Mouse (Mus musculus): ENCODE measurements around the gene Mreg. TPM values are rescaled to one million over a fixed set of nuclear protein-coding genes. Genes with fewer than 3 reads are reported as not detected.

Mreg gene
- total and polyA plus RNA-seq, 3 experiments, result not detected

- Histone ChIP-seq H3K79me2 (ENCODE audit: control insufficient read depth, insufficient read depth, low read length, poor library complexity) (no peaks in the 10 kb centered on the region), H3K9me3 (replicated peaks; ENCODE audit: insufficient read depth, low read length) (no peaks in the 10 kb centered on the region), H3K4me3 (ENCODE audit: control insufficient read depth in 1 of 2, insufficient read depth in 1 of 2, low read depth in 2 of 2, low read length in 2 of 2) (no peak overlapping the region), H3K4me1 (ENCODE audit: control insufficient read depth in 1 of 2, insufficient read depth in 2 of 2, low read length in 2 of 2) (no peaks in the 10 kb centered on the region), H3K27ac (ENCODE audit: control insufficient read depth, low read depth, low read length) (no peak overlapping the region), H3K36me3 (ENCODE audit: control insufficient read depth in 1 of 2, insufficient read depth in 2 of 2, low read length in 2 of 2) (no peaks in the 10 kb centered on the region), H3K9ac (ENCODE audit: control insufficient read depth, low read depth, low read length, poor library complexity, severe bottlenecking) (no peak overlapping the region), H3K27me3 (ENCODE audit: control insufficient read depth in 1 of 2, insufficient read depth in 2 of 2, low read length in 2 of 2) (peaks cover 0 to 2% of the 10 kb centered on the region in 2 experiments; a peak in 2 of 4 replicates)
- DNase-seq (ENCODE audit: low read depth, low spot score), result no peak
- TF ChIP-seq TCF12 (IDR thresholded peaks at IDR 0.05; ENCODE audit: low read depth, low read length) (no peak), ELF1 (IDR thresholded peaks at IDR 0.05; ENCODE audit: low read depth, low read length) (no peak), ZKSCAN1 (IDR thresholded peaks at IDR 0.05; ENCODE audit: low read depth, low read length) (no peak), KAT2A (conservative IDR thresholded peaks at IDR 0.05; ENCODE audit: low read depth, low read length) (no peak), GATA1 (IDR thresholded peaks at IDR 0.05; ENCODE audit: low read depth, low read length) (no peak), USF2 (IDR thresholded peaks at IDR 0.05; ENCODE audit: borderline replicate concordance in 1 of 2, insufficient read depth in 1 of 2, low read depth in 1 of 2, low read length in 2 of 2) (no peak)
These were observed 8.9 kb downstream of the Mreg start for GRCm38 (mm10) chr1:72203204-72203603.

GRCm38 (mm10) chr1:72202705-72203104, 9.4 kb downstream of the Mreg start:
- Histone ChIP-seq H3K27me3 (ENCODE audit: control insufficient read depth in 1 of 2, insufficient read depth in 2 of 2, low read length in 2 of 2) (peaks cover 0 to 2% of the 10 kb centered on the region in 2 experiments; a peak in 2 of 4 replicates), H3K9ac (ENCODE audit: control insufficient read depth, low read depth, low read length, poor library complexity, severe bottlenecking) (no peak overlapping the region), H3K4me1 (ENCODE audit: control insufficient read depth in 1 of 2, insufficient read depth in 2 of 2, low read length in 2 of 2) (no peaks in the 10 kb centered on the region), H3K79me2 (ENCODE audit: control insufficient read depth, insufficient read depth, low read length, poor library complexity) (no peaks in the 10 kb centered on the region), H3K4me3 (ENCODE audit: control insufficient read depth in 1 of 2, insufficient read depth in 1 of 2, low read depth in 2 of 2, low read length in 2 of 2) (no peak overlapping the region), H3K36me3 (ENCODE audit: control insufficient read depth in 1 of 2, insufficient read depth in 2 of 2, low read length in 2 of 2) (no peaks in the 10 kb centered on the region), H3K9me3 (replicated peaks; ENCODE audit: insufficient read depth, low read length) (no peaks in the 10 kb centered on the region), H3K27ac (ENCODE audit: control insufficient read depth, low read depth, low read length) (no peak overlapping the region)
- DNase-seq (ENCODE audit: low read depth, low spot score), result no peak
- no peak for TF ChIP-seq JUND (IDR thresholded peaks at IDR 0.05; ENCODE audit: low read depth, low read length)
- no peak for TF ChIP-seq BHLHE40 (IDR thresholded peaks at IDR 0.05; ENCODE audit: borderline replicate concordance, low read depth, low read length)
- no peak for TF ChIP-seq RAD21 (IDR thresholded peaks at IDR 0.05; ENCODE audit: low read depth, low read length)
- TF ChIP-seq GABPA (IDR thresholded peaks at IDR 0.05; ENCODE audit: low read depth, low read length), result no peak

- TF ChIP-seq ZMIZ1 (IDR thresholded peaks at IDR 0.05; ENCODE audit: low read depth, low read length) (no peak), BHLHE40 (IDR thresholded peaks at IDR 0.05; ENCODE audit: borderline replicate concordance, low read depth, low read length) (no peak), JUND (IDR thresholded peaks at IDR 0.05; ENCODE audit: low read depth, low read length) (no peak), USF1 (IDR thresholded peaks at IDR 0.05; ENCODE audit: low read depth, low read length) (peak; percentile 57; the same call in 1 of the 2 replicates), ZC3H11A (IDR thresholded peaks at IDR 0.05; ENCODE audit: low read depth, low read length) (no peak)
- Histone ChIP-seq H3K27ac (ENCODE audit: control insufficient read depth, low read depth, low read length) (no peak overlapping the region), H3K27me3 (ENCODE audit: control insufficient read depth in 1 of 2, insufficient read depth in 2 of 2, low read length in 2 of 2) (peaks cover 0 to 2% of the 10 kb centered on the region in 2 experiments; a peak in 2 of 4 replicates), H3K79me2 (ENCODE audit: control insufficient read depth, insufficient read depth, low read length, poor library complexity) (no peaks in the 10 kb centered on the region), H3K36me3 (ENCODE audit: control insufficient read depth in 1 of 2, insufficient read depth in 2 of 2, low read length in 2 of 2) (no peaks in the 10 kb centered on the region), H3K9me3 (replicated peaks; ENCODE audit: insufficient read depth, low read length) (no peaks in the 10 kb centered on the region), H3K4me1 (ENCODE audit: control insufficient read depth in 1 of 2, insufficient read depth in 2 of 2, low read length in 2 of 2) (no peaks in the 10 kb centered on the region), H3K4me3 (ENCODE audit: control insufficient read depth in 1 of 2, insufficient read depth in 1 of 2, low read depth in 2 of 2, low read length in 2 of 2) (no peak overlapping the region), H3K9ac (ENCODE audit: control insufficient read depth, low read depth, low read length, poor library complexity, severe bottlenecking) (no peak overlapping the region)
- DNase-seq (ENCODE audit: low read depth, low spot score), result no peak
These were observed 10.0 kb downstream of the Mreg start for GRCm38 (mm10) chr1:72202068-72202467.

Data from MEL (cell line).